Comparison of ENCODE assay signal across 8 mouse cellular contexts in genomic region chr17:34116736-34117370, GRCm38 (mm10). TPM values are rescaled to one million over a fixed set of nuclear protein-coding genes. Genes with fewer than 3 reads are reported as not detected.
DNase-seq lines count a peak whose midpoint lies in the region; ATAC-seq and TF ChIP-seq lines count a peak whose summit lies in the region.

No protein-coding gene starts in this region.

- peak overlapping the region; percentile 83 for H3K4me2 ChIP-seq in kidney, postnatal 0 days (ENCODE audit: low read length)
- H3K4me2 ChIP-seq in heart, embryonic 15.5 days = peak overlapping the region; percentile 86

- H3K36me3 ChIP-seq in kidney, postnatal 0 days (ENCODE audit: insufficient read depth, low read length) = peaks cover 55% of the 10 kb centered on the region
- peaks cover 55% of the 10 kb centered on the region for H3K36me3 ChIP-seq in heart, embryonic 15.5 days
- peaks cover 75% of the 10 kb centered on the region for H3K36me3 ChIP-seq in megakaryocyte, embryonic 14.5 days (replicated peaks; ENCODE audit: low read length)

- H3K27me3 ChIP-seq in kidney, postnatal 0 days (ENCODE audit: insufficient read depth, low read length) = no peaks in the 10 kb centered on the region
- no peaks in the 10 kb centered on the region for H3K27me3 ChIP-seq in heart, embryonic 15.5 days
- H3K27me3 ChIP-seq in megakaryocyte, embryonic 14.5 days (replicated peaks) = no peaks in the 10 kb centered on the region

- no peaks in the 10 kb centered on the region for H3K9me3 ChIP-seq in kidney, postnatal 0 days (replicated peaks; ENCODE audit: low read length)
- no peaks in the 10 kb centered on the region for H3K9me3 ChIP-seq in heart, embryonic 15.5 days (replicated peaks)
- no peaks in the 10 kb centered on the region for H3K9me3 ChIP-seq in megakaryocyte, embryonic 14.5 days

- peaks cover 5% of the 10 kb centered on the region for H3K4me1 ChIP-seq in kidney, postnatal 0 days (replicated peaks; ENCODE audit: insufficient read depth, low read length)
- H3K4me1 ChIP-seq in heart, embryonic 15.5 days (replicated peaks) = peaks cover 28% of the 10 kb centered on the region
- H3K4me1 ChIP-seq in megakaryocyte, embryonic 14.5 days = peaks cover 54% of the 10 kb centered on the region

- peak overlapping the region; percentile 95 for H3K4me3 ChIP-seq in kidney, postnatal 0 days (replicated peaks; ENCODE audit: low read depth, low read length)
- H3K4me3 ChIP-seq in heart, embryonic 15.5 days = peak overlapping the region; percentile 82
- peak overlapping the region; percentile 96 for H3K4me3 ChIP-seq in megakaryocyte, embryonic 14.5 days (replicated peaks)

- H3K9ac ChIP-seq in kidney, postnatal 0 days (ENCODE audit: low read depth, low read length) = peak overlapping the region; percentile 88
- peak overlapping the region; percentile 84 for H3K9ac ChIP-seq in heart, embryonic 15.5 days

- DNase-seq in kidney, postnatal 0 days (ENCODE audit: low spot score) = no peak
- DNase-seq in kidney, adult 18-20 months = no peak
- DNase-seq in NIH3T3 (ENCODE audit: low read depth) = peak; percentile 27
- no peak for DNase-seq in urinary bladder, postnatal 36 days (ENCODE audit: low spot score in 2 of 2)
- no peak for DNase-seq in right cerebral cortex, postnatal 36 days (ENCODE audit: low spot score in 2 of 2)
- DNase-seq in urinary bladder, postnatal 4 days (ENCODE audit: low spot score in 2 of 2) = no peak

- TF ChIP-seq CTCF in kidney, postnatal 0 days (IDR thresholded peaks at IDR 0.05; ENCODE audit: low read depth) = no peak

- H3K27ac ChIP-seq in kidney, postnatal 0 days = no peak overlapping the region
- H3K27ac ChIP-seq in heart, embryonic 15.5 days = no peak overlapping the region

- 13% methylated on average over 7 of the region's 7 CpGs for WGBS in kidney, postnatal 0 days
- 28% methylated on average over 7 of the region's 7 CpGs for WGBS in heart, embryonic 15.5 days

- no peak for ATAC-seq in kidney, postnatal 0 days (replicated peaks; ENCODE audit: low FRiP score, low read depth)
- no peak for ATAC-seq in heart, embryonic 15.5 days (replicated peaks; ENCODE audit: insufficient number of reproducible peaks, insufficient read depth, low FRiP score, low read depth)

RNA-seq across cellular contexts. Expression of gene H2-DMa, which starts 2.5 kb away (rescaled TPM):
- polyA plus RNA-seq in kidney, postnatal 0 days (2015; fragmentation: Nextera tagmentation; extraction: Ambion mirVana) = 18.6 and 20.6 TPM in 2 replicates
- polyA plus RNA-seq in heart, embryonic 15.5 days (2015; fragmentation: Nextera tagmentation; extraction: Ambion mirVana) = 6.0 and 13.6 TPM in 2 replicates
- 19.3 and 32.1 TPM in 2 replicates for polyA plus RNA-seq in megakaryocyte, embryonic 14.5 days (2012; ENCODE audit: insufficient read depth, low replicate concordance)

RNA-seq across cellular contexts. Expression of gene Brd2, which starts 5.6 kb away (rescaled TPM):
- 90.2 and 100 TPM in 2 replicates for polyA plus RNA-seq in kidney, postnatal 0 days (2015; fragmentation: Nextera tagmentation; extraction: Ambion mirVana)
- 59.0 and 77.7 TPM in 2 replicates for polyA plus RNA-seq in heart, embryonic 15.5 days (2015; fragmentation: Nextera tagmentation; extraction: Ambion mirVana)
- 174 and 242 TPM in 2 replicates for polyA plus RNA-seq in megakaryocyte, embryonic 14.5 days (2012; ENCODE audit: insufficient read depth, low replicate concordance)

RNA-seq across cellular contexts. Expression of gene H2-Oa, which starts 24.7 kb away (rescaled TPM):
- polyA plus RNA-seq in kidney, postnatal 0 days (2015; fragmentation: Nextera tagmentation; extraction: Ambion mirVana) = 0.83 and 0.95 TPM in 2 replicates
- polyA plus RNA-seq in heart, embryonic 15.5 days (2015; fragmentation: Nextera tagmentation; extraction: Ambion mirVana) = 0.29 and 0.94 TPM in 2 replicates
- 9.5 and 12.1 TPM in 2 replicates for polyA plus RNA-seq in megakaryocyte, embryonic 14.5 days (2012; ENCODE audit: insufficient read depth, low replicate concordance)

RNA-seq across cellular contexts. Expression of gene H2-DMb2, which starts 26.3 kb away (rescaled TPM):
- polyA plus RNA-seq in kidney, postnatal 0 days (2015; fragmentation: Nextera tagmentation; extraction: Ambion mirVana) = 15.3 and 19.4 TPM in 2 replicates
- polyA plus RNA-seq in heart, embryonic 15.5 days (2015; fragmentation: Nextera tagmentation; extraction: Ambion mirVana) = 0.69 and 2.5 TPM in 2 replicates
- 1.5 TPM in 1 of 2 replicates, not detected in the other for polyA plus RNA-seq in megakaryocyte, embryonic 14.5 days (2012; ENCODE audit: insufficient read depth, low replicate concordance)

RNA-seq across cellular contexts. Expression of gene H2-DMb1, which starts 36.0 kb away (rescaled TPM):
- 12.9 and 13.5 TPM in 2 replicates for polyA plus RNA-seq in kidney, postnatal 0 days (2015; fragmentation: Nextera tagmentation; extraction: Ambion mirVana)
- 0.34 and 3.2 TPM in 2 replicates for polyA plus RNA-seq in heart, embryonic 15.5 days (2015; fragmentation: Nextera tagmentation; extraction: Ambion mirVana)
- polyA plus RNA-seq in megakaryocyte, embryonic 14.5 days (2012; ENCODE audit: insufficient read depth, low replicate concordance) = 1.1 TPM in 1 of 2 replicates, not detected in the other
